Mouse (Mus musculus) embryonic fibroblast, embryonic 13.5 days (primary cell): Measurements from ENCODE around the gene Tnf. TPM values are rescaled to one million over a fixed set of nuclear protein-coding genes. Genes with fewer than 3 reads are reported as not detected.
A peak's percentile ranks its signal among the peaks of the same experiment; 100 is the strongest.
"Not testable (repeated sequence)": the region's sequence is repeated elsewhere in the genome, so short reads cannot be mapped to it uniquely, and the experiment has no call there.

Source experiments
- H3K27ac ChIP-seq: 2 replicates; pipeline ENCODE4 v1.5.1; 2012; ENCODE audit warnings: low read length, control low read depth, inconsistent platforms; ENCODE audit not compliant: insufficient read depth
- H3K4me1 ChIP-seq: 2 replicates; pipeline ENCODE4 v1.6.1; 2011; ENCODE audit warnings: low read length; ENCODE audit not compliant: control insufficient read depth, insufficient read depth
- H3K4me3 ChIP-seq: 2 replicates; pipeline ENCODE4 v1.5.1; 2011; ENCODE audit warnings: mild to moderate bottlenecking, control low read depth, low read length; ENCODE audit not compliant: insufficient read depth
- CTCF ChIP-seq: IDR thresholded peaks from 2 replicates; pipeline ENCODE4 v1.5.1; 2011; ENCODE audit warnings: mild to moderate bottlenecking, control low read depth, low read length, moderate library complexity, borderline replicate concordance; ENCODE audit not compliant: insufficient read depth
- POLR2A ChIP-seq: IDR thresholded peaks from 2 replicates; pipeline ENCODE4 v1.6.1; 2011; ENCODE audit warnings: low read depth, mild to moderate bottlenecking, control low read depth, low read length, moderate library complexity
- polyA plus RNA-seq: library from polyadenylated mRNA; stranded (reverse); fragments of >200 nt; gene quantifications from 2 replicates; pipeline ENCODE4 v1.2.4, GENCODE M21; 2011; ENCODE audit warnings: low read depth; ENCODE audit not compliant: missing spikeins, insufficient read length

Tnf gene
- polyA plus RNA-seq, 1 experiment = 0.35 TPM

DNA sequence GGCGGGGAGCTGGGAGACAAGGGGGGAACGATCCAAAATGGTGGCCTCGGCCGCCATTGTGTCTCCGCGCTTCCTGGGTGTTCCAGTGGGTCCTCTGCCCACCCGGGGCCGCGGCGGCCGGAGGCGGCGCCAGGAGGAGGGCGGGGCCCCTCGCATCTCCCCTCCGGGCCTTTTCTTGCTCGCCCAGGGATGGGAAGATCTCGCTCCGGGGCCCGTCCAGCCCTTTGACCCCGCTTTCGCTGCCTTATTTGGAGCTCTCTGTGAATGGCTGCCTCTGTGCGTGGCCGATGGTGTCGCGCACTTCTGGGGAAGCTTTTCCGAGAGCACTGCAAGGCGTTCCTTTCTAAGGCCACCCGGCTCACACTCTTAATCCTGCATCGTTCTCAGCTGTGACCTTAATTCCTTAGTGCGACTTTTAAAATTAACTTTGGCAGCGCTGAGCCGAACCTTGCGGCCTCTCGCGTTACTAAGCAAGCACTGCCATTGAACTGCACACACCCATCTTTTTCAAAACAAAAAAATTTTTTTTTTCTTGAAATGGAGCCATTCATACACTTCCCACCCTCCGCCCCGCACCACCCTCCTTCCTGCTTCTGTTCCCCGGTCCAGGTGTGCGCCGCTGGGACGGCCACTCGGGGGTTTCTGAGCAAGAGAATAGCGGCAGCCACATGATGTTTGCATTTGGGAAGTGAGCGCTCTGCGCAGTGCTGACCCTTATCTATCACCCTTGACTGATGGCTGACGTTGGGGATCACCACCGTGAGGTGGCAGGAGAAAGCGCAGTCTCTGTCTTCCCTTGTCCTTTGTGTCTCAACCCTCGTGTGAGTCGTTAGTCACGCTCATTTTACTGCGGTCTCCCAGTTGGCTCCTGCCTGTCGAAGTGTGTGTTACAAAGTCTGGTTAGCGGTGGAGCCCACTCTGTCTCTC, 40.5 kb upstream of the Tnf start:
- peaks cover 19% of the 10 kb centered on the region for H3K4me1 ChIP-seq
- peak overlapping the region; percentile 66 for H3K4me3 ChIP-seq
- TF ChIP-seq POLR2A = peak; percentile 81
- TF ChIP-seq CTCF = no peak
- peak overlapping the region; percentile 95 for H3K27ac ChIP-seq

GRCm38 (mm10) chr17:35241305-35242014, 39.7 kb upstream of the Tnf start, which contains the start of gene Ddx39b:
Gene Ddx39b, plus strand, starts transcription at chr17:35241746.
- TF ChIP-seq POLR2A = peak; percentile 76
- TF ChIP-seq CTCF = no peak

DNA sequence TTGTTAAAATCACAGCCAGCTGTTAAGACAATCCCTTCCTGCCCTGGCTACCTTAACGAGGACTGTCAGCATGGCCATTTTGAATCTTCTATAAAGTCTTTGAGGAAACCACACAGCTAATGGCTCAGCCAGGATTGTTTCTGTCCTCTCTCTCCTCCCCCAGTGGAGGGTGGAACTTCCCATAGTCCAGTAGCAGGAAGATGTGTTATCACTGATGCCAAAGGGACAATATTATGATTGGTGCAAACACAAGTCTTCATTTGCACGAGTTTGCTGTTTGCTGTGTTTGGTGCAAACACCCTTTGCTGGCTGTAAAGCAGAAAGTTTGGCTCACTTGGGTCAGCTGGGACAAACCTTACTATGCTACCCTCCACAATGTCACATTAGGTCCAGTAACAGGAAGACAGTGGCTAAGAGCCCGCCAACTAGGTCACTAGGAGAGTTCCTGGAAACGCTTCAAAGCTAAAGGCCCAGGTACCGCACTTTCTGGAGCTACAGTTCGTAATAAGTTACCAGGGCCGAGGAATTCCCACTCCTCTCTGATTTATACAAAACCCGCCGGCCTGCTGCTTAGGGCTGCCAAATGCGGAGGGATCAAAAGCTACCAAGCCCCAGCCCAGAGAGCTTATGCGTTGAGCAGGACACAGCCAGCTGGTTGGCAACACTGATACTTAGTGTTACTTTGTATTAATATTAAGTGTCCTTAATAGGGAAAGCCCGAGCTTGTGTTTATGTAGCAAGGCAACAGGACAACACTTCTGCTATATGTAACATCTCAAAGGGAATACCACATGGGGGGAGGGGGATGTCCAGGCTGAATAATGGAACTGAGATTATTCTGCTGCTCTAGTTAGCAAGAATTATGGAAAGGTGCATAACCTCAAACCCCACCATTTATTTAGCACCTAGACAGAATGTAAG, 38.8 kb upstream of the Tnf start:
- TF ChIP-seq POLR2A (peak; percentile 60), CTCF (no peak)
- Histone ChIP-seq H3K4me1 (peaks cover 16% of the 10 kb centered on the region), H3K4me3 (peak overlapping the region; percentile 15), H3K27ac (peak overlapping the region; percentile 93)

More at GRCm38 (mm10) chr17:35241305-35242014, 39.7 kb upstream of the Tnf start, which contains the start of gene Ddx39b:
- Histone ChIP-seq H3K4me1 (peaks cover 19% of the 10 kb centered on the region), H3K27ac (peak within 1 kb of the TSS; percentile 95), H3K4me3 (peak within 1 kb of the TSS; percentile 66)

DNA sequence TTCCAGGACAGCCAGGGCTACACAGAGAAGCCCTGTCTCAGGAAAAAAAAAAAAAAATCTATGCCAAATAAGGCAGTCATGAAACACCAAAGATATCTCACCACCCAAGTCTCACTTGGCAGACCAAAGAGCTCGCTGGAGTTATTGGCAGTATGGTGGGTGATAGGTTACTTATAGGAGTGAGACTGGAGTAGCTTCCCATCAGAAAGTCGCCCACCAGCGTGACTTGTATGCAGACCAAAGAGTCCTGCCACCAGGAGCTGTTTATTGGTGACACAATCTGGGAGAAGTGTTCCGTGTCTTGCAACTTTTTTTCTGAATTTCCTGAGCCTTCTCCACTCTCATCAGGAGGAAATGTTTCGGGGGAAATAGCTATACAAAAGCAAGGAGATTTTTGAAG, 37.9 kb upstream of the Tnf start:
- no peak overlapping the region for H3K27ac ChIP-seq
- H3K4me3 ChIP-seq = no peak overlapping the region
- peaks cover 14% of the 10 kb centered on the region for H3K4me1 ChIP-seq
- TF ChIP-seq CTCF = no peak
- no peak for TF ChIP-seq POLR2A

DNA sequence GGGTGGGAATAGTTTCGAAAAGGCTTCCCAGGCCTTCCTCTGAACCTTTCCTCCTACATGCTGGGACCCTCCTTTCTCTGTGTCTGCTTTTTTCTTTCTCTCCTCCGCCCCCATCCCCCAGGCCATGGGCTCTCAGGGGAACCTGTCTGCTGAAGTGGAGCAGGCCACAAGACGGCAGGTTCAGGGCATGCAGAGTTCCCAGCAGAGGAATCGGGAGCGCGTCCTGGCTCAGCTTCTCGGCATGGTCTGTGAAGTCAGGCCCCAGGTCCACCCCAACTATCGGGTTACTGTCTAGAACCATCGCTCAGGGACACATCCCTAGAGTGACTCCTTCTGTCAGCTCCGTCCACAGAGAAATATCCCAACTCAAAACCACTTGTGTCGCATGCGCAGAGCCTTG, 35.7 kb upstream of the Tnf start:
- Histone ChIP-seq H3K27ac (no peak overlapping the region), H3K4me1 (peaks cover 10% of the 10 kb centered on the region), H3K4me3 (no peak overlapping the region)
- TF ChIP-seq POLR2A (no peak), CTCF (no peak)

- Histone ChIP-seq H3K27ac (no peak overlapping the region), H3K4me1 (peaks cover 10% of the 10 kb centered on the region), H3K4me3 (no peak overlapping the region)
- no peak for TF ChIP-seq POLR2A
These were observed 35.2 kb upstream of the Tnf start for GRCm38 (mm10) chr17:35236996-35237395.

DNA sequence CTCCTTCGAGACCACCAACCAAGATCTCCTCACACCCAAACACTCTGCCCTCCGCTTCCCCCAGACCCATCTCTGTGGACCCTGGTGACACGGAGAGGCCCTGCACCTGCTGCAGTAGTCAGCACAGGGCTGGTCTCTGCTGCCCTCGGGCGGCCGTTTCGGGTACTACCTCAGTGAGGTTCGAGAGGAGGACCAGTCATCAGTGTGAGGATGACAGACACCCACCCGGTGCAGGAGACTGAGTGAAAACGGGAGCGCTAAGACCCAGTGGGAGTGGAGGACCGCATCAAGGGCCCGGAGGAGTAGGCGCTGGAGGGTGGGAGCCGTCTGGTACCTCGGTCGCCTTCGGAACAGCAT, 34.6 kb upstream of the Tnf start:
- TF ChIP-seq POLR2A = 0 out of 2 replicates have a peak, but pooled peaks have one; percentile 28
- TF ChIP-seq CTCF = peak; percentile 88
- peak overlapping the region; percentile 74 for H3K4me3 ChIP-seq
- peaks cover 10% of the 10 kb centered on the region for H3K4me1 ChIP-seq
- H3K27ac ChIP-seq = no peak overlapping the region

DNA sequence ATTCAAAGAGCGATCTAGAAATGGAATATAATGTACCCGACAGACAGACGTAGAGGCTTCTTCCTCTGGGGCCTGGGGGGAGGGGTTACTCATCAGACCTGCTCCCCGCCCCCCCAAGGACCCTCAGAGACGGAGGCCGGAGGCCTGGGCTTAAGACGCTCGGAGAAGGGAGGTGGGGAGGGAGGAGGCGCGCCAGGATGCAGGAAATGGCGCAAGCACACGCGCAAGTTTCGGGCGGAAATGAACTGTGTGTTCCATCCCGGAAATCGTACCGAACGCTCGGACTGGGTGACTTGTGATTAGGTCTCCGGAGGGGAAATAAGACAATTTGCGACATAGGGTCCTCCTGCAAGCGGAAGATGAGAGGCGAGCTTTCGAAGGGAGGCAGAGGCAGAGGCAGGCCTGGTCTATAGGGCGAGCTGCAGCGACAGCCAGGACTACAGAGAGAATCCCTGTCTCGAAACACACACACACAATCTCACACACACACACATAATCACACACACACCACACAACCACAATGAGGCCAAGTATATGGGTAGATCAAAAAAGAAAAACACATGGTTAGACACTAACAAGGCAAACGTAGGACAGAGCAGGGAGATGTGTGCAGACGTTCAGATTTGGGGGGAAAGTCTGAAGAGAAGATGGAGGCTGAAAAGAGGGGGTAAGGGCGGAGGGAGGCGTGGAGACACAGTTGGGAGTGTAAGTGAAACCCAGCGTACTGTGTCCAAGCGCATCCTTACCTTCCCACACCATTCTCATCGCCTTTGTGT, 34.0 kb upstream of the Tnf start, which contains the start of gene Nfkbil1:
Gene Nfkbil1, minus strand, starts transcription at position 179 of the 776 bp plus-strand sequence.
- H3K27ac ChIP-seq = peak within 1 kb of the TSS; percentile 77
- TF ChIP-seq CTCF (no peak), POLR2A (peak; percentile 75)
- H3K4me1 ChIP-seq = peaks cover 9% of the 10 kb centered on the region
- H3K4me3 ChIP-seq = peak within 1 kb of the TSS; percentile 74

GRCm38 (mm10) chr17:35234903-35235302, 33.1 kb upstream of the Tnf start:
- no peak for TF ChIP-seq CTCF
- TF ChIP-seq POLR2A = peak; percentile 68
- Histone ChIP-seq H3K27ac (peak overlapping the region; percentile 62), H3K4me1 (peaks cover 4% of the 10 kb centered on the region; the same call in 1 of the 2 replicates), H3K4me3 (peak overlapping the region; percentile 61)

- not testable (repeated sequence) for H3K4me1 ChIP-seq, H3K27ac ChIP-seq, H3K4me3 ChIP-seq
These were observed 32.3 kb upstream of the Tnf start for GRCm38 (mm10) chr17:35234090-35234489.
